Mouse (Mus musculus) Muller cell, postnatal 12 days (primary cell): ENCODE measurements at regions not wholly inside any gene's neighbourhood (a gene's known extent, or its start where the extent isn't known, plus 50 kb on each side); places are given as distances from the start of the nearest gene placed in this dataset.

Experiments used
- DNase-seq: peaks from one replicate; pipeline ENCODE4 v3.0.0-alpha.2; 2015; ENCODE audit errors: inconsistent ontology term

DNA sequence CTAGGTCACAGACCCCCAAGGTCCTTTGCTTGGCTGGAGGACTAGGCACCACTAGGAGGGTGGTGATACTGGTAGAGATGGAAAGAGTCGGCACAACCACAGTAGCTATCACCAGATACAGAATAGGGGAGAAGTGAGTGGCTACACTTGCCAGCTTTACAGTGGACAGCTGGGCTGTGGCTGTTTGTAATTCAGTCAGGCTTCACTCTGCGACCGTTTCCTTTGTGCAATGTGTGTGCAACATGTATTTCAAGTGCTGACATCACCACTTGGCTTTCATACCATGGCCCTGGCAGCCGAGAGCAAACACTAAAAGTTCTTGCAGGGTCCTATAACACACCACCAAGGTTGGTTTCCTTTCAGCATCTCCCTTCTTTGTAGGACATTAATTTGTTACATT, 181.7 kb upstream of the Egln3 start:
- DNase-seq: no peak

- DNase-seq: peak; percentile 78
Measured at GRCm38 (mm10) chr12:54384116-54384515, 180.5 kb upstream of the Egln3 start.

DNA sequence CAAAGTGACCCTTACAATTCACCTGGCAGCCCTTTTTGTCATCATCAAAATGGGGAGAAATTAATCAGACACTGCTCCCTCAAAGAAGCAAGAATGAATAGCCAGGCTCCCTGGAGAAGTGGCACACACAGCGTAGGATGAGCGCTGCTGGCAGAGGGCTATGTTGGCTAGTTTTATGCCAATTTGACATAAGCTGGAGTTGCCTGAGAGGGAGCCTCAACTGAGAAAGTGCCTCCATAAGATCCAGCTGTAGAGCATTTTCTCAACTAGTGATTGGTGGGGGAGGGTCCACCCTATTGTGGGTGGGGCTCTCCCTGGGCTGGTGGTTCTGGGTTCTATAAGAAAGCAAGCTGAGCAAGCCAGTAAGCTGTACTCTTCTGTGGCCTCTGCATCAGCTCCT, 179.3 kb upstream of the Egln3 start:
- no peak for DNase-seq

- no peak for DNase-seq
Measured at GRCm38 (mm10) chr12:54382061-54382460, 178.4 kb upstream of the Egln3 start.

- no peak for DNase-seq
Measured at GRCm38 (mm10) chr12:54380322-54380721, 176.7 kb upstream of the Egln3 start.

DNA sequence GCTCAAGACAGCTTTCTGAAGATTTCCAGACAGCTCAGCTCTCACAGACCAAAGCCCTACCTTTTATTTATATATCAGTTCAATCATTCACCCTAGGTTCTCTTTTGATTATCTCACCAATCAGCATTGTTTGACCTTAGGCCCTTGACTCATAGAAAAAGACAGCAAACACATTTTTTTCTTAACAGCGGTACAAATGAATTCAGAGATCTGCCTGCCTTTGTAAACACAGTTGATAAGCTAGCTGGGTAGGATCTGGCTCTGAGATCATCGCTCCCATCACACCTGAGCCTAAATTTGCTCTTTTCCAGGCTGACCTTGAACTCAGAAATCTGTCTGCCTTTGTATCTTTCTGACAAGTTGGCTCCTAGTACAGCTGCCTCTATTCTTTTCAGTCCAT, 174.9 kb upstream of the Egln3 start:
- no peak for DNase-seq

GRCm38 (mm10) chr12:54374060-54374459, 170.4 kb upstream of the Egln3 start:
- DNase-seq: no peak

DNA sequence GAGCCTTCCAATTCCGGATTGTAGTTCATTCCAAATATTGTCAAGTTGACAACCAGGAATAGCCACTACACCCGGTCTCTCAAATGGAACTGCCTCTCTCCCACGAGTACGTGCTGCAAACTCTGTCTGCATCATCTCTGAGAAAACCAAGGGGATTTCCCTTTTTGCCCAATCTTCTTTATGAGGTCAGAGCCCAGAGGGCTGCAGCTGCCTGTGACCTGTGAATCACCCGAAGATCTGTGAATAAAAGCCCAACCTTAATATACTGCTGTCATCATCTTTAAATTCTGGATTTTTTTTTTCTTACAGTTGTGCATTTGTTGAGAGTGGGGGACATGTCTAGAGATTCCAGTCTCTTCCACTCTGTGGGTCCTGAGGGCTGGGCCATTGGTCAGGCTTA, 165.6 kb upstream of the Egln3 start:
- peak; percentile 52 for DNase-seq

- no peak for DNase-seq
Measured at GRCm38 (mm10) chr12:54364381-54365095, 160.9 kb upstream of the Egln3 start.

GRCm38 (mm10) chr12:54361762-54362161, 158.1 kb upstream of the Egln3 start:
- DNase-seq: no peak

- DNase-seq: no peak
Measured at GRCm38 (mm10) chr12:54354187-54354586, 150.5 kb upstream of the Egln3 start.

DNA sequence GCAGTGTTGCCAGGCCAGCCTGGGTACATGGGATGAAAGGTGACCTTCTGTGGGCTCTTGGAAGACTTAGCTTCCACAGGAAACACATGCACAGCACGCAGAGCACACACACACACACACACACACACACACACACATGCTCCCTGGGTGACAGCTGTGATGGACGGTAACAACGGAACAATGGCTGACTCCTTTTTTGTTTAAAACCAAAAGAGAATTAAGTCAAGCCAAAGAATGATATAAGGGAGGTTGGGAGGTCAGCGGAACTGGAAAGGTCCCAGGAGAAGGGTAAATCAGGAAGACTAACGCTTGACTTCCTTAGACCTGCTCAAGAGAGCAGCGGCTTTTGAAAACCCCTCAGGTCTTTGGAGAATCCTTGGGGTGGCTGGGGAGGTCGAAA, 150.0 kb upstream of the Egln3 start:
- no peak for DNase-seq

DNA sequence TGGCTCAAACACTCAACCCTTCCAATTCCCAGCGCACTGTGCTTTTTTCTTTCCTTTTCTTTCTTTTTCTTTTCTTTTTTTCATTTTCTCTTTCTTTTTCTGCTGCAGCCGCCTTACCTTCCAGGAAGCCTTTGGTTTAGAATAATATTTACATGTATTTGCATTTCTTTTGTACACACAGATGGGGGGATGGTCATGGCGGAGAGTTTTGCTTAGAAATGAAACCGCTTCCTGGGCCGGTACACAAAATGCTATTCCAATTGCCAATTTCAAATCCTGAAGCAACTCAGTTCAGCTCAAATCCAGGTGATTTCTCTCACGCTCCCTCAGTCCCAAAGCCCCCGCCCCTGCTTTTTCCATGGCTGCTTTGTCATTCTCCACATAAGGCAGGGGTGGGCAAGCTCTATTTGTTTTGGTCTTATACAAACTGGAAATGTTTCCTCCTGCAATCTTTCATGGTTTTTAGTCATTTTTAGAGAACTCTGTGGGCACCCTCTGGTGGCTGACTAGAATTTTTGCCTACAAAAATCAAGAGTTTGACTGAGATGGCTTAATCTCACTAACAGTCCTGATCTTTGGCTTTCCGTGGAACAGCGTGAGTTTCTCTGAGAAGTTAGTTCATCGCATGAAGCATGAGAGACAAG, 149.4 kb upstream of the Egln3 start:
- DNase-seq: peak; percentile 17

DNA sequence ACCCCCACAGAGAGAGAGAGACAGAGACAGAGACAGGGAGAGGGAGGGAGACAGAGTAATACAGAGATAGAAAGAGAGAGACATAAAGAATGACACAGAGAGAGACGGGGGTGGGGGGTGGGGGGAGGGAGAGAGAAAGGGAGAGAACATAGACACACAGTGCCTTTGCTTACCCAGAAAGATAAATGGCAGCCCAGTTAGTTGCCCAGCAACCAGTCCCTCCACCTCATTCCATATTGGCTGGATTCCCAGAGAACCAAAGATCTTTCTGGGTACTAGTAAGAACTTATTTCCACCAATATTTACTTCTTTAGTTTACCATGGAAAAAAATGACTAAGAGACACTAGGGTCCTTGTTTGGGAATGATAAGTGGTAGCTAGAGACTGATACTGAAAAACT, 146.6 kb upstream of the Egln3 start:
- no peak for DNase-seq

GRCm38 (mm10) chr12:54349403-54349802, 145.7 kb upstream of the Egln3 start:
- no peak for DNase-seq

DNA sequence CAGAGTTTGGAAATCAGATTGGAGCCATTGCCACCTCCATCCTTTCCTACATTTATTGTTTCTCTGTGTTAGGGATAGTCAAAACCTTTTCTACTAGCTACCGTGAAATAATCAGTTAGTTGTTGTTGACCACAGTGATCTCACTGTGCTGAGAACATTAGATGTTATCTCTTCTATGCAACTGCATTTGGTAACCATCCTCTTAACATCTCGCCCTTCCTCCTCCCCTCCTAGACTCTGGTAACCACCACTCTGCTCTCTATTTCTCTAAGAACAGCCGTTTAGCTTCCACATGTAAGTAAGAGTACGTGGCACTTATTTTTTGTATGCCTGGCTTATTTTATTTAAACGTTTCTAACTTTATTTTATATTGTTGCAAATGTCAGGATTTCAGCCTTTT, 139.8 kb upstream of the Egln3 start:
- no peak for DNase-seq

- DNase-seq: no peak
Measured at GRCm38 (mm10) chr12:54335509-54335908, 131.8 kb upstream of the Egln3 start.

- DNase-seq: peak; percentile 67
Measured at GRCm38 (mm10) chr12:54334491-54335132, 131.0 kb upstream of the Egln3 start.

DNA sequence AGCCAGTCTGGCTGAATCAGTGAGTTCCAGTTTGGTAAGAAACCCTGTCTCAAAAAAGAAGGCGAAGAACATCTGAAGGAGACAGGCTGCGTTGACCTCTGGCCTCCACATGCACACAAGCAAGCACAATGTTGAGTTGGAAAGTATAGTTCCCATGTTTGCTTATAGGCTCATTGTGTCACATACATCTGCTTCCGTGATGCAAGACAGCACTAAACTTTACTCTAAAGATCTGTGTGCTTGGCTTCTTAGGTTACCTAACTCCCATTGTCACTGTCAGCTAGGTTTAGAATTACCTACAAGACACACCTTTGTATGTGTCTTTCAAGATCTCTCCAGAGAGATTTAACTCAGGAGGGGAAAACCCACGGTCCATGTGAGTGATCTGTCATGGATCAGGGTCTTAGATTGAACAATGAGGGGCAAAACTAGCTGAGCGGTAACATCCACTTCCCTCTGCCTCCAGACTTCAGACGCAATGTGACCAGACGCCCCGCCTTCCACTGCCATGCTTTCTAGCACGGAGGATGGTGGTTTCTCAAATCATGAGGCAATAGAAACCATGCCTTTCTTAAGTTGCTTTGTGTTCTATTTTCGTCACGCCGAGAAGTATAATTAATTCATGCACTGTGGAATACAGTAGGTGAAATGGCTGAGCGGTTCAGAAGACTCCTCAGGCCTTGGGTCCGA, 130.1 kb upstream of the Egln3 start:
- DNase-seq: no peak

DNA sequence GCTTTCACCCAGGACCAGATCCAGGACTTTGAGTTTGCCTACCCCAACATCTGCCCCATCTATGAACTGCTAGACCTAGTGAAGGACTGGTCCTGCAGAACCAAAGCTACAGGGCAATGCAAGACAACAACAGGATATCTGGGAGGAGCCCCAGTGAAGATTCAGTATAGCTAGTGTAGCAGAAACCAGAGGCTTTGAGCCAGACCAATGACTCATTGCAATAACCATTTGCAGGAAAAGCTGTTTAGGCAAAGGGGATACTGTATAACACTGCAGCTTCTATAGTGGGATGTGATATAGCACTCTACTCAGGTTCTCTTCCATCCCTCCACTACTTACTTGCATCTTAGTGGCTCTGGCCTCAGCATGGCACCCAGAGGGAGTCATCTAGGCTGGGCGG, 123.8 kb upstream of the Egln3 start:
- DNase-seq: peak; percentile 11

DNA sequence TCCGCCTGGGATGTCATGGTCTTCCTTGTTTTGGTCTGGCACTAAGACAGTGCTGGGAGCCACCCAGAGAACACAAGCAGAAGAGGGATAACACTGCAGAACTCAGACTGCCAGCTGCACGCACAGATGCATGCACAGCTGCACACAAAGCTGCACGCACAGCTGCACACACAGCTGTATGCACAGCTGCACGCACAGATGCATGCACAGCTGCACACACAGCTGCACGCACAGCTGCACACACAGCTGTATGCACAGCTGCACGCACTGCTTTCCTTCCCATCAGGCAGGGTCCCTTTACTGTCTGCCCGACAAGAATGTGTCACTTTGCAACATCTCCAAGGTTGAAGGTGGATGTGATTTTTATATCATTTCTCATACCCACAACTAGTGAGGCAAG, 122.9 kb upstream of the Egln3 start:
- no peak for DNase-seq

DNA sequence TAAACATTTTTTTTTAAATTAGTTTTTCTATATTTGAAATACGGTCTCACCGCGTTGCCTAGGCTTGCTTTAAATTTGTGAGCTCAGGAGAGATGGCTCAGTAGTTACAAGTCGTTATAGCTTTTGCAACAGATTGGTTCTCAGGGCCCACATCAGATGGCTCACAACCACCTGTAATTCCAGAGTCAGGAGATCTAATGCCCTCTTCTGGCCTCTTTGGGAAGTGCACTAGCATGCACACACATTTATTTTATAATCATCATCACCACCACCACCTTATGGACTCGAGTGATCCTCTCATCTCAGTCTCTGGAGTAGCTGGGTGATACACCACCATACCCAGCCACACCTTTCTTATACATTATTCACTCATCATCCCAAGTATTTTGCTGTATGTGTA, 116.9 kb upstream of the Egln3 start:
- DNase-seq: no peak
